Mouse (Mus musculus) C2C12 (cell line): ENCODE results near the gene Znrf3.

Experiments used
- CEBPB ChIP-seq: IDR thresholded peaks from one replicate; pipeline ENCODE4 v1.6.1; 2011; ENCODE audit warnings: low read depth, mild to moderate bottlenecking, control low read depth, moderate library complexity
- CTCF ChIP-seq: IDR thresholded peaks from one replicate; pipeline ENCODE4 v1.5.1; 2011; ENCODE audit not compliant: control insufficient read depth, insufficient read depth, insufficient read length
- FOSL1 ChIP-seq: IDR thresholded peaks from one replicate; pipeline ENCODE4 v1.8.0; 2011; ENCODE audit warnings: mild to moderate bottlenecking, low read length; ENCODE audit not compliant: poor library complexity, insufficient read depth, severe bottlenecking
- MAX ChIP-seq: IDR thresholded peaks from one replicate; pipeline ENCODE4 v1.6.1; 2011; ENCODE audit warnings: mild to moderate bottlenecking, control low read depth
- MYOD1 ChIP-seq: IDR thresholded peaks from one replicate; pipeline ENCODE4 v1.6.1; 2011; ENCODE audit warnings: low read depth; ENCODE audit not compliant: control insufficient read depth, insufficient read length
- MYOG ChIP-seq: IDR thresholded peaks from one replicate; pipeline ENCODE4 v1.6.1; 2011; ENCODE audit not compliant: control insufficient read depth, insufficient read length; ENCODE audit errors: extremely low read depth
- USF1 ChIP-seq: IDR thresholded peaks from one replicate; pipeline ENCODE4 v1.6.1; 2011; ENCODE audit warnings: low read depth, mild to moderate bottlenecking, control low read depth, moderate library complexity

- TF ChIP-seq CTCF (no peak), MAX (no peak), MYOD1 (no peak), CEBPB (no peak), MYOG (no peak), USF1 (no peak), FOSL1 (no peak)
These were observed 431 bp downstream of the Znrf3 start for GRCm38 (mm10) chr11:5444234-5444598.
